In genomic region chr17:5493161-5493771, GRCm38 (mm10) we compare ENCODE assay signal across 8 mouse cellular contexts. TPM values are rescaled to one million over a fixed set of nuclear protein-coding genes. Genes with fewer than 3 reads are reported as not detected.
DNase-seq lines count a peak whose midpoint lies in the region; ATAC-seq and TF ChIP-seq lines count a peak whose summit lies in the region.

No protein-coding gene starts in this region.

- no peak for ATAC-seq in kidney, embryonic 14.5 days (ENCODE audit: low FRiP score, low TSS enrichment)
- no peak for ATAC-seq in granulocyte monocyte progenitor cell, adult 5-6 weeks (replicated peaks; ENCODE audit: poor library complexity, severe bottlenecking)

- 3% methylated on average over 52 of the region's 53 CpGs for WGBS in kidney, embryonic 14.5 days
- WGBS in lung, adult 2 months, result under 1% methylated on average over 53 of the region's 53 CpGs

- no peaks in the 10 kb centered on the region for H3K9me3 ChIP-seq in kidney, embryonic 14.5 days (ENCODE audit: control insufficient read depth, low read length)

- H3K4me2 ChIP-seq in kidney, embryonic 14.5 days (replicated peaks; ENCODE audit: low read depth, low read length), result peak overlapping the region; percentile 99

- no peaks in the 10 kb centered on the region for H3K36me3 ChIP-seq in testis, adult 2 months (ENCODE audit: control insufficient read depth, insufficient read depth, low read length)
- H3K36me3 ChIP-seq in kidney, embryonic 14.5 days (ENCODE audit: control insufficient read depth, insufficient read depth, low read length), result no peaks in the 10 kb centered on the region

- TF ChIP-seq POLR2A in testis, adult 2 months (IDR thresholded peaks at IDR 0.05; ENCODE audit: control insufficient read depth, low read depth, low read length), result no peak
- no peak for TF ChIP-seq POLR2A in lung, adult 2 months (IDR thresholded peaks at IDR 0.05; ENCODE audit: borderline replicate concordance, extremely low read depth, low read depth, low read length)

- peaks cover 11% of the 10 kb centered on the region for H3K4me1 ChIP-seq in testis, adult 2 months (ENCODE audit: control insufficient read depth, insufficient read depth, low read length)
- H3K4me1 ChIP-seq in kidney, embryonic 14.5 days (ENCODE audit: control insufficient read depth, insufficient read depth, low read length), result no peaks in the 10 kb centered on the region
- H3K4me1 ChIP-seq in lung, adult 2 months (ENCODE audit: control insufficient read depth, insufficient read depth, low read length), result no peaks in the 10 kb centered on the region

- H3K27ac ChIP-seq in testis, adult 2 months (ENCODE audit: control insufficient read depth, insufficient read depth, low read depth, low read length), result no peak overlapping the region
- H3K27ac ChIP-seq in kidney, embryonic 14.5 days (ENCODE audit: low read depth, low read length), result no peak overlapping the region

- H3K4me3 ChIP-seq in testis, adult 2 months (ENCODE audit: control insufficient read depth, low read depth, low read length), result peak overlapping the region; percentile 77
- H3K4me3 ChIP-seq in kidney, embryonic 14.5 days (ENCODE audit: low read length), result peak overlapping the region; percentile 45
- H3K4me3 ChIP-seq in lung, adult 2 months (replicated peaks; ENCODE audit: extremely low read depth, low read depth, low read length), result peak overlapping the region; percentile 78

- H3K27me3 ChIP-seq in testis, adult 2 months (ENCODE audit: control insufficient read depth, insufficient read depth, low read length), result no peaks in the 10 kb centered on the region
- no peaks in the 10 kb centered on the region; the same call in none of the 2 replicates for H3K27me3 ChIP-seq in kidney, embryonic 14.5 days (ENCODE audit: control insufficient read depth, insufficient read depth, low read length)

- DNase-seq in testis, postnatal 14 days (ENCODE audit: low spot score), result no peak
- peak; percentile 63 to 71 for DNase-seq in cerebellum, postnatal 25 days
- DNase-seq in heart, adult 8-10 months (ENCODE audit: low spot score), result peak; percentile 35
- peak; percentile 49 for DNase-seq in lung, adult 2 months
- DNase-seq in retina, embryonic 14.5 days (ENCODE audit: low spot score), result peak; percentile 54

- H3K9ac ChIP-seq in kidney, embryonic 14.5 days (ENCODE audit: low read depth, low read length), result peak overlapping the region; percentile 67

- no peak for TF ChIP-seq CTCF in testis, adult 2 months (IDR thresholded peaks at IDR 0.05; ENCODE audit: control insufficient read depth, insufficient read depth, insufficient replicate concordance, low read depth, low read length)
- no peak for TF ChIP-seq CTCF in lung, adult 2 months (IDR thresholded peaks at IDR 0.05; ENCODE audit: insufficient read depth, low read length)

RNA-seq across cellular contexts. Expression of gene Zdhhc14, which starts 0.9 kb away (rescaled TPM):
- 3.3 and 3.9 TPM in 2 replicates for polyA plus RNA-seq in testis, adult 2 months (2012; rRNA removed)
- 1 to 10 TPM; 4.4 to 5.6 (median 5.0) TPM for total RNA-seq in heart, adult 8-10 months (2022)
- 2.0 and 2.7 TPM in 2 replicates for polyA plus RNA-seq in kidney, embryonic 14.5 days (2014; fragmentation: Nextera tagmentation; extraction: Ambion mirVana)
- 4.5 and 5.8 TPM in 2 replicates for polyA plus RNA-seq in lung, adult 2 months (2012; rRNA removed)
- 3.4 and 3.7 TPM in 2 replicates for total RNA-seq in granulocyte monocyte progenitor cell, adult 5-6 weeks (2014; fragmentation: Nextera tagmentation)
- 0.69 and 1.4 TPM in 2 replicates for total RNA-seq in granulocyte monocyte progenitor cell, adult 5-6 weeks (2017)

RNA-seq across cellular contexts. Expression of gene Tmem242, which starts 53.2 kb away (rescaled TPM):
- polyA plus RNA-seq in testis, adult 2 months (2012; rRNA removed), result 12.1 and 13.4 TPM in 2 replicates
- total RNA-seq in heart, adult 8-10 months (2022), result 100 to 1,000 TPM; 163 to 170 (median 167) TPM
- polyA plus RNA-seq in kidney, embryonic 14.5 days (2014; fragmentation: Nextera tagmentation; extraction: Ambion mirVana), result 142 and 174 TPM in 2 replicates
- 4.8 and 11.4 TPM in 2 replicates for polyA plus RNA-seq in lung, adult 2 months (2012; rRNA removed)
- total RNA-seq in granulocyte monocyte progenitor cell, adult 5-6 weeks (2014; fragmentation: Nextera tagmentation), result 52.6 and 66.6 TPM in 2 replicates
- total RNA-seq in granulocyte monocyte progenitor cell, adult 5-6 weeks (2017), result 48.4 and 54.3 TPM in 2 replicates
